Mouse (Mus musculus): ENCODE measurements around the gene Mpc1.

The Mpc1 gene

GRCm38 (mm10) chr17:8282821-8283525 lies at the start of gene Mpc1:
Gene Mpc1, plus strand, starts transcription at chr17:8282904.
- peak; percentile 95 for DNase-seq (ENCODE audit: low read depth, low spot score)

GRCm38 (mm10) chr17:8233618-8234214 lies 49.0 kb upstream of the Mpc1 start:
- DNase-seq (ENCODE audit: low read depth, low spot score), result no peak

- no peak for DNase-seq (ENCODE audit: low read depth, low spot score)
These were observed 48.2 kb upstream of the Mpc1 start for GRCm38 (mm10) chr17:8234537-8234936.

GRCm38 (mm10) chr17:8235743-8236142 lies 47.0 kb upstream of the Mpc1 start, which contains the start of gene Ccr6:
Gene Ccr6, plus strand, starts transcription at chr17:8236043.
- DNase-seq (ENCODE audit: low read depth, low spot score), result no peak

- DNase-seq (ENCODE audit: low read depth, low spot score), result no peak
These were observed 44.5 kb upstream of the Mpc1 start for GRCm38 (mm10) chr17:8238012-8238710.

GRCm38 (mm10) chr17:8239561-8239960 lies 43.1 kb upstream of the Mpc1 start:
- DNase-seq (ENCODE audit: low read depth, low spot score), result no peak

GRCm38 (mm10) chr17:8240517-8240916 lies 42.2 kb upstream of the Mpc1 start:
- DNase-seq (ENCODE audit: low read depth, low spot score), result no peak

- DNase-seq (ENCODE audit: low read depth, low spot score), result no peak
These were observed 41.1 kb upstream of the Mpc1 start for GRCm38 (mm10) chr17:8241645-8242044.

GRCm38 (mm10) chr17:8242186-8242585 lies 40.5 kb upstream of the Mpc1 start:
- DNase-seq (ENCODE audit: low read depth, low spot score), result no peak

- no peak for DNase-seq (ENCODE audit: low read depth, low spot score)
These were observed 38.6 kb upstream of the Mpc1 start for GRCm38 (mm10) chr17:8244124-8244523.

- DNase-seq (ENCODE audit: low read depth, low spot score), result no peak
These were observed 36.5 kb upstream of the Mpc1 start for GRCm38 (mm10) chr17:8246102-8246754.

GRCm38 (mm10) chr17:8251704-8252103 lies 31.0 kb upstream of the Mpc1 start:
- no peak for DNase-seq (ENCODE audit: low read depth, low spot score)

GRCm38 (mm10) chr17:8254268-8254667 lies 28.4 kb upstream of the Mpc1 start:
- no peak for DNase-seq (ENCODE audit: low read depth, low spot score)

GRCm38 (mm10) chr17:8254914-8255313 lies 27.8 kb upstream of the Mpc1 start:
- no peak for DNase-seq (ENCODE audit: low read depth, low spot score)

GRCm38 (mm10) chr17:8255583-8255982 lies 27.1 kb upstream of the Mpc1 start:
- no peak for DNase-seq (ENCODE audit: low read depth, low spot score)

- no peak for DNase-seq (ENCODE audit: low read depth, low spot score)
These were observed 25.7 kb upstream of the Mpc1 start for GRCm38 (mm10) chr17:8256982-8257381.

GRCm38 (mm10) chr17:8264638-8265037 lies 18.1 kb upstream of the Mpc1 start:
- peak; percentile 71 for DNase-seq (ENCODE audit: low read depth, low spot score)

- no peak for DNase-seq (ENCODE audit: low read depth, low spot score)
These were observed 10.5 kb upstream of the Mpc1 start for GRCm38 (mm10) chr17:8272054-8272749.

GRCm38 (mm10) chr17:8272951-8273350 lies 9.8 kb upstream of the Mpc1 start:
- DNase-seq (ENCODE audit: low read depth, low spot score), result no peak

GRCm38 (mm10) chr17:8276071-8276470 lies 6.6 kb upstream of the Mpc1 start:
- no peak for DNase-seq (ENCODE audit: low read depth, low spot score)

GRCm38 (mm10) chr17:8276680-8277079 lies 6.0 kb upstream of the Mpc1 start:
- DNase-seq (ENCODE audit: low read depth, low spot score), result no peak

- no peak for DNase-seq (ENCODE audit: low read depth, low spot score)
These were observed 5.4 kb upstream of the Mpc1 start for GRCm38 (mm10) chr17:8277266-8277665.

All from telencephalon, adult 2 months (tissue).